Mouse (Mus musculus) embryonic facial prominence, embryonic 13.5 days (tissue): ENCODE data around the gene Tas2r119. TPM values are rescaled to one million over a fixed set of nuclear protein-coding genes. Genes with fewer than 3 reads are reported as not detected.

Experiments used
- ATAC-seq: fragments of 200-750 bp; cut with Nextera tagmentation; 2 replicates; pipeline ENCODE4 v1.8.0; 2017; ENCODE audit warnings: low read depth; ENCODE audit not compliant: insufficient number of reproducible peaks, insufficient read depth, low FRiP score, low TSS enrichment
- H3K27ac ChIP-seq: fragments of 300-500 bp; sonication (generic); 2 replicates; pipeline ENCODE4 v1.5.1; 2015; ENCODE audit warnings: moderate library complexity, mild to moderate bottlenecking, inconsistent platforms
- H3K27me3 ChIP-seq: fragments of 300-500 bp; sonication (generic); 2 replicates; pipeline ENCODE4 v1.6.1; 2015; ENCODE audit warnings: mild to moderate bottlenecking, inconsistent platforms
- H3K36me3 ChIP-seq: fragments of 300-500 bp; sonication (generic); 2 replicates; pipeline ENCODE4 v1.6.1; 2015; ENCODE audit warnings: mild to moderate bottlenecking, inconsistent platforms
- H3K4me1 ChIP-seq: fragments of 300-500 bp; sonication (generic); 2 replicates; pipeline ENCODE4 v1.6.1; 2015; ENCODE audit warnings: inconsistent platforms
- H3K4me2 ChIP-seq: fragments of 300-500 bp; sonication (generic); 2 replicates; pipeline ENCODE4 v1.6.1; 2015; ENCODE audit warnings: moderate library complexity, mild to moderate bottlenecking, inconsistent platforms
- H3K4me3 ChIP-seq: fragments of 300-500 bp; sonication (generic); 2 replicates; pipeline ENCODE4 v1.5.1; 2015; ENCODE audit warnings: mild to moderate bottlenecking, inconsistent platforms
- H3K9ac ChIP-seq: fragments of 300-500 bp; sonication (generic); 2 replicates; pipeline ENCODE4 v1.6.1; 2015; ENCODE audit warnings: mild to moderate bottlenecking, inconsistent platforms
- H3K9me3 ChIP-seq: fragments of 300-500 bp; sonication (generic); 2 replicates; pipeline ENCODE4 v1.6.1; 2016; ENCODE audit warnings: inconsistent platforms
- WGBS: fragments of 180-500 bp; shearing (Covaris S2); methylation state at CpG from one replicate; pipeline ENCODE4 v1.1.7; 2015; ENCODE audit warnings: mixed read lengths; 5-methylcytosine and 5-hydroxymethylcytosine counted together
- polyA plus RNA-seq: library from polyadenylated mRNA; unstranded; fragments of >200 nt; fragmentation: Nextera tagmentation; extraction: Ambion mirVana; gene quantifications from 2 replicates; pipeline ENCODE4 v1.2.1, GENCODE M21; 2015

Tas2r119 gene
- polyA plus RNA-seq, 1 experiment from 2014 or later: not detected

DNA sequence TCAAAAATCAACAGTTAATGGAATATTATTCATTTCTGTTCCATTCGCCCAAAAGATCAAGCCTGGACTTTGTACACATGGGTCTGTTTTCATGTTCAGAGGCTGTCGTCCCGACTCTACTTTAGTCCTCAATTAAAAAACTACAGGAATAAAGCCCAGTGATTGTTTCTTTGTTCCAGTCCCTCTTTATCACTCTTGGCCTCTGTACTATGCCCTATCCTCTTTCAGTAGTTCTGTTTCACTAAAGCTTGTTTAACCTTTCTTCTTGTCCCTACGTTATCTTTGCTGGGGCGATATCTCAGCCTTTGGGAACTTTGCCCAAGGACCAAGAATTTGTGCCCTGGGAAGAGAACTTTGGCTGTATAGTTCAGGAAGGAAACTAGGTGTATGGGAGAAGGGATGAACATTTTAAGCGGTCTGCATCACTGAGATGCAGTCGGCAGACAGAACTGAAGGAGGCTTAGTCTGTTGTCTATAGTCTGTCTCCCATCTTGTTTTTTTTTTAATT is 49.9 kb downstream of the Tas2r119 start:
- no peaks in the 10 kb centered on the region for H3K27me3 ChIP-seq
- no peaks in the 10 kb centered on the region for H3K9me3 ChIP-seq
- no peak overlapping the region for H3K4me2 ChIP-seq
- H3K4me1 ChIP-seq: no peaks in the 10 kb centered on the region
- ATAC-seq: no peak
- H3K36me3 ChIP-seq: no peaks in the 10 kb centered on the region
- WGBS: 91% methylated on average over 7 of the region's 7 CpGs
- H3K9ac ChIP-seq: no peak overlapping the region
- H3K4me3 ChIP-seq: no peak overlapping the region
- H3K27ac ChIP-seq: no peak overlapping the region

Other genes with a start within 250 kb of the Tas2r119 start
- 31.8 and 37.9 TPM in 2 replicates for gene Sema5a, start 67.5 kb downstream of the Tas2r119 start, polyA plus RNA-seq